Mouse (Mus musculus): ENCODE measurements at regions not wholly inside any gene's neighbourhood (a gene's known extent, or its start where the extent isn't known, plus 50 kb on each side); places are given as distances from the start of the nearest gene placed in this dataset.

- ATAC-seq (ENCODE audit: low TSS enrichment) = no peak
Measured at GRCm38 (mm10) chr13:54847764-54848183, 58.6 kb downstream of the Tspan17 start.

GRCm38 (mm10) chr13:54851131-54851530 lies 62.0 kb downstream of the Tspan17 start:
- ATAC-seq (ENCODE audit: low TSS enrichment) = no peak

GRCm38 (mm10) chr13:54855333-54856238 lies 66.4 kb downstream of the Tspan17 start:
- ATAC-seq (ENCODE audit: low TSS enrichment) = peak; percentile 88

DNA sequence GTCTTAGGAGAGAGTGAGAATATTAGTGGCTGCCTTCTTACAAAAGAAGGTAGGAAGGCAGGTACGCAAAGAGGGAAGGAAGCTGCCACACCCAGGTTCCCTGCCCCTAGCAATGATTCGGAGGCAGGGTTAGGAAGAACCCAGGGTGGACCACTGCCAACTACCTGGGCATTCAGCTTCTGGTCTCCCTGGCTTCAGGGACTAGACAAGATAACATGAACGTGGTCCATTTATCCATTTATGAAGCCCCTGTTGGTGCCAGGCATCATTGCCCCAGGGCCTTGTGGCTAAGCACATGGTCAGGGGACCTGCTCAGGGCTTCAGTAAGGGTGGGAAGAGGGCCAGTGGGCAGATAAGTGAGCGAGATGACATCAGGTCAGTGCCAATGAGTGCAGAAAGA lies 73.8 kb downstream of the Tspan17 start:
- no peak for ATAC-seq (ENCODE audit: low TSS enrichment)

DNA sequence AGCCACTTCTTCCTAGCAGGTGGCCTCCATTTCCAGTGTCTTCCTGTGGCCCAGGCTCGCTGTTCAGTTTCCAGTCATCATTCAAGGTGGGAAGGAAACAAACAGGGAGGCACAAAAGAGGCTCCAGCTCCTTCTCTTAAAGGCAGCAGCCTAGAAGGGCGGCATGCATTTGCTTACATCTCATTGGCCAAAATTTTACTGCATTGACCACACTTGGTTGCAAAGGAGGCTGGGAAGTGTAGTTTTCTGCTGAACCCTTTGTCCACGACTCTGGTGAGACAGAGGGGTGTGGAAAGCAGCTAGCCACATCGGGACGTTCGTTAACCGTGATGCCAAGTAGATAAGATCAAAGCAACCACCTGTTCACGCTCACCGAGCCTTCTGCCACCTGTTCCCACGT lies 74.9 kb downstream of the Tspan17 start:
- peak; percentile 83 for ATAC-seq (ENCODE audit: low TSS enrichment)

GRCm38 (mm10) chr13:54872004-54872403 lies 77.2 kb upstream of the Unc5a start:
- ATAC-seq (ENCODE audit: low TSS enrichment) = peak; percentile 23; the same call in 1 of the 2 replicates

DNA sequence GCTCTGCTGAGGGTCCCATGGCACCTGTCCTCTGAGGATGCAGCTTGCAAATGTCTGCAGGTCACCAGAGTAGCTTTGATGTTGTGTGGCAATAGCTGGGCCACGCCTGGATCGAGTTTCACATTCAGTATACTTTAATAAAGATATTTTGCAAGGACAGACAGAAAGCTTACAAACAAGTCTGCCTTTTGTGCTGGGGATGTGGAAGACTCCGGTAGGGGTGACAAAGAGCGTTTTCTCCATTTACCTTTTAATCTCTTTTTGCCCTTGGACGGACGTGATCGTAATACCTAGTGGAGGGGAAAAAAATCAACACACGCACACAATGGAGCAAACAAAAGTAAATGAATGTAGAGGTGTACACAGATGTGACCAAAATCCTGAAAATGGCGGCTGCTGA lies 75.3 kb upstream of the Unc5a start:
- ATAC-seq (ENCODE audit: low TSS enrichment) = no peak

DNA sequence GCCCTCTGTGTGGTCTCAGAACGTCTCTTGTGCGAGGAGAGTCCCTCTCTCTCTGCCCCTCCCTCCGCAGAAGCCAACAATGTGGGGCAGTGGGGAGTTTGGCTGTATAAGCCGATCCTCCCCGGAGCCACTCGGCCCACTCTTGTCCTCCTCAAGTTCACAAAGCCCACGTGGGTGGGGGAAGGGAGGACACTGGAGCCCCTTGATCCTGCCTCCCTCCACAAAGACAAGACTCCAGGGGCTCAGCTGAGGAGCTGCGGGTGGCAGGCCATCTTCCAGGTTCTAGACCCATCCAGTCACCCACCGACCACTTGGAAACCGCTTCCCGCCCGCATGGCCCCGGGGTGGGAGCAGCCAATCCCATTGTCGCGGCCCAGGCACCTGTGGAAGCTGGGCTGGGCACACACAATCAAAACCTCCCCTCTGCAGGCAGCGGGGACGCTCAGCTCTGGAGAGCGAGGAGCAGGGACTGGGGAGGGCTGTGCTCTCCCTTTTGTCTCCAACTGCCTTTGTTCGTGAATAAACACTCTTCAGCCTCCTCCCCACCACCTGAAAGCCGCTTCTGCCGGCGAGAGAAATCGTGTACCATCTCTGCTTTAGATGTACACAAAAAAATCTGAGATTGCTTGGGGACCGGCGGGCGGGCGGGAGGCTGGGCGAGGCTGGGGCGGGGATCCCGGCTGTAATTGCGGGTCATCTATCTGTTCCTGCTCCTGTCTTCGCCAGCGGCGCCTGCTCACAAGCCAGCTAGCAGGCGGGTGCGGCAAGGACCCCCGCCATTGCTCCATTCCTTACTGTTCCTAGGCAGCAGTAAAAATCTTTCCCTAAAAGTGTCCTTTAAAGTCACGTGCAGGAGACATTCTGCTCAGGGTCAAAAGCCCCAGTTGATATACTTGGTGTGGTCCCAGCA lies 74.7 kb upstream of the Unc5a start:
- ATAC-seq (ENCODE audit: low TSS enrichment) = no peak

DNA sequence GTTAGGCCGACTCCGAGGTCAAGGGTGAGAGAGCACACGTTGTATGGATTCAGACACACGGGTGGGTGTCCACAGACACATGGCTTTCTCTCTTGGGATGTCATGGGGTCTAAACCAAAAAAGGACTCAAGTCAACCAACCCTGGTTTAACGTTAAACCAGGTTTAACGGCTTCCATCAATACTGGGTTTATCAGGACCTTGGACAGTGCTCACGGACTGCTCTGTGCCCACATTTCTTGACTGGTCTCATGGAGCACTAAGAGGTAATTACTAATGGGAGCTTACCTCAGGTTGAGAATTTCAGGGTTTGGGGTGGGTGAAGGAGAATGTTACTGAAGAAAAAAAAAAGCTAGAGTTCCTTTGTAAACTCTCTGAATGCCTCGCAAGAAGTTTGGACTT lies 72.7 kb upstream of the Unc5a start:
- no peak for ATAC-seq (ENCODE audit: low TSS enrichment)

DNA sequence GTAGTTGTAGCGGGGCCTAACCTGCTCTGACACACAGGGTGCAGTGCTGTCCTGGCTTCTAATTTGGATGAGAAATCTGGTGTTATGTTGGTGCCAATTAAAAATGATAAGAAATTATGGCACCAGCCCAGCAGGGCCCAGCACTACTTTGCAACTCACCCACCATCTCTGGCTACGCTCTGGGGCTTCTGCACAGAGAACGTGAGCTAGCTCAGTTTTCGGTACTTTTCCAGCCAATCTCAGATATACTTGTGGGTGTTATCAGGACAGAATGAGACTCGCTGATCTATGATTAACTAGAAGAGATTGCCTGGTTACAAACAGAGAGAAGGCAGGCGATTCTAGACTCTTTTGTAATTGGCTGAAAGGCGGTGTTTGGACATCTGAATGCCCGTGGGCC lies 71.6 kb upstream of the Unc5a start:
- ATAC-seq (ENCODE audit: low TSS enrichment) = peak; percentile 56; the same call in 1 of the 2 replicates

DNA sequence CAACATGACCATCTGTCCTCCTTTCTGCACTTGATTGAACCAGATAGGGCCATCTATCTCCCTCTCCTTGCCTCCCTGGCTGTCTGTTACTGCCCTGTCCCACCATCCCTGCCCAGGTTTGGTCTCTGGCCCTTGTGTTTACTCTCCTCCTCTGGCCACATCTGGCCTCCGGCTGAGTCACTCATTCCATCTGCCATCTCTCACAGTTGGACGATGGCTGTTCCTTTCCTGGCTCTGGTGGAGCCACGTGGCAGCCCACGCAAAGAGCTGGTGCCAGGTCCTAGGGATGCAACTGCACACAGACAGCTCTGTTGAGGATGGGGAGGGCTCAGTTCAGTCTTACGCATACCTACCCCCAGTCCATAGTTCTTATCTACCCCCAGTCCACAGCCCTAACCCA lies 69.9 kb upstream of the Unc5a start:
- ATAC-seq (ENCODE audit: low TSS enrichment) = peak; percentile 86

DNA sequence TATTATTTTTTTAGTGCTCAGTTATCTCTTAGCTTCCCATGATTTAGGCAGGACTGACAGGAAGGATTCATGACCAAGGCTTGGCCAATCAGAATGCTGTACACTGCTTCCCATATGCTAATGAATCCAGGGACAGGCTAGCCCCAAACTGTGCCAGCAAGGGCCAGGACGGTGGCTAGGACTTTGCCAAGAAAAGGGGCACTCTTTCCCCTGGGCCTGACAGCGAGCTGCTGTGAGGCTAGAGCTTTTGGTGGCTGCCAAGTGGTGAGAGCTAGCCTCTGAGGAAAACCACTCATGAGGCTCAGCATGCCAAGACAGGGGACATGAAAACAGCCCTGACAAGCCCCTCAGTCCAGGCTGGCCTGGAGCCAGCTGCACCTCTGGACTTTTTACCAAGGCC lies 69.0 kb upstream of the Unc5a start:
- ATAC-seq (ENCODE audit: low TSS enrichment) = no peak

DNA sequence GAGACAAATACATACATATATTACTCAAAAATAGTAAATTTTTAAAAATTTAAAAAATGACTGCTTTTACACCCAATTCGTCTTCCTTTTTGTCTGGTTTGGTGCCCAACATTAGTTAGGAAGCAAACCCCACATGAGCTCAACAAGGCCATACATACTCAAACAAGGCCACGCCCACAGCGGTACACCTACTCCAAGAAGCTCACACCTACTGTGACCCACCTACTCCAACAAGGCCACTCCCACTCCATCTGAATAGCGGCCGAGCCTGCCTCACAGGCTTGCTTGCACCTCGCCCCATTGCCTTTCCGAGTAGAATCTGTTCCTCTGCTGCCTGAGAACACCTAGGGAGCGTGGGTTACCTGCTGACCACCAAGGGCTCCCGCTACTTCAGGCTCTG lies 66.4 kb upstream of the Unc5a start:
- no peak for ATAC-seq (ENCODE audit: low TSS enrichment)

- ATAC-seq (ENCODE audit: low TSS enrichment) = no peak
Measured at GRCm38 (mm10) chr13:54883748-54884708, 65.2 kb upstream of the Unc5a start.

DNA sequence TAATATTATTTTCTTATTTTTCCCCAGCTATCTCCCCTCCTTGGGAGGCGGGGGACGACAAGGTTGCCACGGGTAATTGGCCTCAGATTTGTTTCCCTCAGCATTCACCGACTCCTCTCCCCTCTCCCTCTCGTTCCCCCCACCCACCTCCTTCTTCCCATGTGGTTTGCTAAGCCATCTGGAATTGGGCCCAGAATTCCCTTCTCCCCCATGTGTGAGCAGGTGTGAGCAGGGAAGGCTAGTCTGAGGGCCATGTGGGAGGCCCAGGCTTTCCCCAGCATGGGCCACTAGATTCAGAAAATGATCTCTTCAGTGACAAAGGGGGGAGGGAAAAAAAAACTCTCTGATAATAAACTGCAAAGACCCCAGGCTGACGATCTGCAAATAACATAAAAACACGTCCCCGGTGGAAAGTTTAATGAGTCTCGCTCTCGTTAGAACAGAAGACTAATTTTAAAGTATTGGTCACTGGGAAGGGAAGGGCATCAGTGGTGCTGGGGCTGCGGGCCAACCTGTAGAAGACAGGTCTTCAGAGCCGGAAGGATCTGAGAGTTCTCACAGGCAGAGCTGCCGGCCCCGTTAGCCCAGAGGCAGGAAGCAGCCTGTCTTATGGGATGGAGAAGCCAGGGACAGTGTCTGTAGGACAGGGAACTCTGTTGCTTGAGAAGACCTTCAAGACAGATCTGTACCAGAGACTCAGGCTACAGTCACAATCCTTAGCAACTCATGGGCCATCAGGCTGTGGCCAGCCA lies 64.3 kb upstream of the Unc5a start:
- ATAC-seq (ENCODE audit: low TSS enrichment) = peak; percentile 39

GRCm38 (mm10) chr13:54887366-54887921 lies 61.8 kb upstream of the Unc5a start:
- ATAC-seq (ENCODE audit: low TSS enrichment) = peak; percentile 81

- peak; percentile 18; the same call in 1 of the 2 replicates for ATAC-seq (ENCODE audit: low TSS enrichment)
Measured at GRCm38 (mm10) chr13:54888021-54888420, 61.2 kb upstream of the Unc5a start.

- no peak for ATAC-seq (ENCODE audit: low TSS enrichment)
Measured at GRCm38 (mm10) chr13:54889684-54890399, 59.4 kb upstream of the Unc5a start.

- no peak for ATAC-seq (ENCODE audit: low TSS enrichment)
Measured at GRCm38 (mm10) chr13:54892572-54892971, 56.6 kb upstream of the Unc5a start.

DNA sequence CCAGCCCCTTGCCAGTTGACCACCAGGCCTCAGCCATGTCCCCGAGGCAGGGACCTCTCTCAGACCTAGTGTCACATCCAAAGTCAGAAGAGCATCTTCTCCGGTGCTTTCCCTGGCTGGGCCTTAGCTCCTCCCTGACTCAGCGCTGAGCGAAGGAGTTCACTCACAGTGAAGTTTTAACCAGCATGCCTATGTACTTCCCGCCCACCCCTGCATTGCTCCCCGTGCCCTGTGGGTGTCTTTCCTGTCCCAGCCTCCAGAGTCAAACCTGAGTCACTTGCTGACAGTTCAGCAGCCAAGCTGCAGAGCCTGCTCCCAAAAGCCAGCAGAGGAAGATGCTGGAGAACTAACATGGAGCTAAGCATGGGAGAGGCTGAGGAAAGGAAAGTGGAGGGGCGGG lies 55.6 kb upstream of the Unc5a start:
- ATAC-seq (ENCODE audit: low TSS enrichment) = peak; percentile 67
